Mouse (Mus musculus) urinary bladder, postnatal 36 days (tissue): ENCODE data around the gene Pla2g12a.

ENCODE experiments used
- DNase-seq, 2 experiments: peaks; one replicate each; pipeline ENCODE4 v3.0.0; 2022; ENCODE audit warnings: low spot score in 2 of 2, mixed read lengths in 1 of 2

The Pla2g12a gene

GRCm38 (mm10) chr3:129878405-129879021, at the start of gene Pla2g12a:
Pla2g12a (plus strand) TSS chr3:129878606.
- peak; percentile 81 to 87 for DNase-seq

GRCm38 (mm10) chr3:129830626-129831025, 47.8 kb upstream of the Pla2g12a start:
- DNase-seq: peak in 1 of 2 experiments; percentile 28

GRCm38 (mm10) chr3:129831035-129831568, 47.3 kb upstream of the Pla2g12a start, which contains the start of gene Gar1:
Gar1 (minus strand) TSS chr3:129831396.
- DNase-seq: peak; percentile 92 to 95

GRCm38 (mm10) chr3:129835388-129835934, 42.9 kb upstream of the Pla2g12a start, which contains the start of gene Cfi:
Cfi (plus strand) TSS chr3:129835884.
- DNase-seq: no peak

GRCm38 (mm10) chr3:129836051-129836697, 42.2 kb upstream of the Pla2g12a start:
- DNase-seq: no peak

GRCm38 (mm10) chr3:129836965-129837364, 41.4 kb upstream of the Pla2g12a start:
- no peak for DNase-seq

GRCm38 (mm10) chr3:129838017-129838416, 40.4 kb upstream of the Pla2g12a start:
- DNase-seq: no peak

- no peak for DNase-seq
These were observed 32.5 kb upstream of the Pla2g12a start for GRCm38 (mm10) chr3:129845868-129846267.

- DNase-seq: no peak
These were observed 31.6 kb upstream of the Pla2g12a start for GRCm38 (mm10) chr3:129846846-129847245.

- DNase-seq: no peak
These were observed 15.8 kb upstream of the Pla2g12a start for GRCm38 (mm10) chr3:129862592-129862991.

GRCm38 (mm10) chr3:129863698-129864097, 14.7 kb upstream of the Pla2g12a start:
- peak in 1 of 2 experiments; percentile 32 for DNase-seq

- no peak for DNase-seq
These were observed 1.1 kb upstream of the Pla2g12a start for GRCm38 (mm10) chr3:129877327-129877726.

- DNase-seq: peak in 1 of 2 experiments; percentile 48
These were observed 838 bp downstream of the Pla2g12a start for GRCm38 (mm10) chr3:129879131-129879757.

GRCm38 (mm10) chr3:129879913-129880312, 1.5 kb downstream of the Pla2g12a start:
- DNase-seq: no peak

GRCm38 (mm10) chr3:129880925-129881593, 2.7 kb downstream of the Pla2g12a start:
- no peak for DNase-seq

GRCm38 (mm10) chr3:129885577-129885976, 7.2 kb downstream of the Pla2g12a start:
- no peak for DNase-seq

GRCm38 (mm10) chr3:129886430-129886829, 8.0 kb downstream of the Pla2g12a start:
- DNase-seq: no peak

GRCm38 (mm10) chr3:129887779-129888517, 9.5 kb downstream of the Pla2g12a start:
- no peak for DNase-seq

GRCm38 (mm10) chr3:129892003-129892402, 13.6 kb downstream of the Pla2g12a start:
- no peak for DNase-seq

- no peak for DNase-seq
These were observed 14.7 kb downstream of the Pla2g12a start for GRCm38 (mm10) chr3:129893143-129893542.

- DNase-seq: no peak
These were observed 18.2 kb downstream of the Pla2g12a start for GRCm38 (mm10) chr3:129896591-129896990.
